Mouse (Mus musculus) urinary bladder, adult 2 months (tissue): ENCODE results near the gene Col24a1. TPM values are rescaled to one million over a fixed set of nuclear protein-coding genes. Genes with fewer than 3 reads are reported as not detected.

Experiments
- DNase-seq: peaks from one replicate; pipeline ENCODE4 v3.0.0; 2022; ENCODE audit warnings: low spot score
- polyA plus RNA-seq: library from polyadenylated mRNA; depleted of rRNA; stranded (reverse); fragments of >200 nt; gene quantifications from 2 replicates; pipeline ENCODE4 v1.2.3, GENCODE M21; 2012

Gene Col24a1
- polyA plus RNA-seq, 1 experiment: 3.1 TPM

GRCm38 (mm10) chr3:145457039-145457438 is 164.8 kb downstream of the Col24a1 start:
- DNase-seq: no peak

GRCm38 (mm10) chr3:145462351-145462750 is 170.1 kb downstream of the Col24a1 start:
- DNase-seq: no peak

GRCm38 (mm10) chr3:145463731-145464130 is 171.5 kb downstream of the Col24a1 start:
- DNase-seq: no peak

- DNase-seq: no peak
Observed at GRCm38 (mm10) chr3:145471094-145471493, 178.8 kb downstream of the Col24a1 start.

- DNase-seq: no peak
Observed at GRCm38 (mm10) chr3:145474163-145474562, 181.9 kb downstream of the Col24a1 start.

GRCm38 (mm10) chr3:145476634-145477033 is 184.4 kb downstream of the Col24a1 start:
- no peak for DNase-seq

GRCm38 (mm10) chr3:145477074-145477473 is 184.8 kb downstream of the Col24a1 start:
- no peak for DNase-seq

- no peak for DNase-seq
Observed at GRCm38 (mm10) chr3:145478446-145478845, 186.2 kb downstream of the Col24a1 start.

GRCm38 (mm10) chr3:145490279-145490678 is 198.0 kb downstream of the Col24a1 start:
- DNase-seq: no peak

GRCm38 (mm10) chr3:145491326-145491725 is 199.1 kb downstream of the Col24a1 start:
- DNase-seq: no peak

GRCm38 (mm10) chr3:145498127-145498526 is 205.9 kb downstream of the Col24a1 start:
- no peak for DNase-seq

- DNase-seq: no peak
Observed at GRCm38 (mm10) chr3:145498893-145499292, 206.6 kb downstream of the Col24a1 start.

- no peak for DNase-seq
Observed at GRCm38 (mm10) chr3:145504830-145505229, 212.6 kb downstream of the Col24a1 start.

GRCm38 (mm10) chr3:145508550-145508949 is 216.3 kb downstream of the Col24a1 start:
- DNase-seq: no peak

GRCm38 (mm10) chr3:145514197-145514596 is 221.9 kb downstream of the Col24a1 start:
- DNase-seq: no peak

GRCm38 (mm10) chr3:145521528-145522080 is 229.3 kb downstream of the Col24a1 start:
- DNase-seq: no peak

GRCm38 (mm10) chr3:145522311-145522710 is 230.0 kb downstream of the Col24a1 start:
- DNase-seq: no peak

GRCm38 (mm10) chr3:145525266-145525665 is 233.0 kb downstream of the Col24a1 start:
- no peak for DNase-seq

GRCm38 (mm10) chr3:145537870-145538269 is 245.6 kb downstream of the Col24a1 start:
- no peak for DNase-seq

- no peak for DNase-seq
Observed at GRCm38 (mm10) chr3:145548441-145549415, 256.5 kb downstream of the Col24a1 start.

- DNase-seq: no peak
Observed at GRCm38 (mm10) chr3:145550216-145550615, 257.9 kb downstream of the Col24a1 start.

- DNase-seq: no peak
Observed at GRCm38 (mm10) chr3:145554388-145554787, 262.1 kb downstream of the Col24a1 start.

GRCm38 (mm10) chr3:145556206-145556605 is 263.9 kb downstream of the Col24a1 start:
- no peak for DNase-seq
